Mouse (Mus musculus) cerebellum, postnatal 4 days (tissue): ENCODE data around the gene Alyref.
"Not testable (repeated sequence)": the region's sequence is repeated elsewhere in the genome, so short reads cannot be mapped to it uniquely, and the experiment has no call there.

ENCODE experiments used
- DNase-seq, 2 experiments: peaks; one replicate each; pipeline ENCODE4 v3.0.0; 2022; ENCODE audit warnings: low spot score in 2 of 2, mixed read lengths in 1 of 2

Gene Alyref

DNA sequence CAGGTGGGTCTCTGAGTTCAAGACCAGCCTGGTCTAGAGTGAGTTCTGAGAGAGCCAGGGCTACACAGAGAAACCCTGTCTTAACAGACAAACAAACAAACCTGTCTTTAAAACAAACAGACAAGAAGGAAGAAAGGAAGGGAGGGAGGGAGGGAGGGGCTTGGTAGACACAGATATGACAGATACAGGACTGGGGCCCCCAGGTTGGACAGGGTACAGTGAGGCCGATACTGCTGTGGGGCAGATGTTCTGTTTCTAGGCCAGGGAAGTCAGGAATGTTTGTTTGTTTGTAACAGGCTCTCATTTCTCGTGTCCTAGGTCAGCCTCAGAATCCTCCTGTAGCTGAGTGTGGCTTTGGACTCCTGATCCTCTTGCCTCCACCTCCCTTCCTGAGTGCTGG, 5.4 kb upstream of the Alyref start:
- DNase-seq: no peak

GRCm38 (mm10) chr11:120600716-120601115, 2.6 kb upstream of the Alyref start:
- DNase-seq: no peak

GRCm38 (mm10) chr11:120598990-120599549, 905 bp upstream of the Alyref start:
- DNase-seq: no peak

DNA sequence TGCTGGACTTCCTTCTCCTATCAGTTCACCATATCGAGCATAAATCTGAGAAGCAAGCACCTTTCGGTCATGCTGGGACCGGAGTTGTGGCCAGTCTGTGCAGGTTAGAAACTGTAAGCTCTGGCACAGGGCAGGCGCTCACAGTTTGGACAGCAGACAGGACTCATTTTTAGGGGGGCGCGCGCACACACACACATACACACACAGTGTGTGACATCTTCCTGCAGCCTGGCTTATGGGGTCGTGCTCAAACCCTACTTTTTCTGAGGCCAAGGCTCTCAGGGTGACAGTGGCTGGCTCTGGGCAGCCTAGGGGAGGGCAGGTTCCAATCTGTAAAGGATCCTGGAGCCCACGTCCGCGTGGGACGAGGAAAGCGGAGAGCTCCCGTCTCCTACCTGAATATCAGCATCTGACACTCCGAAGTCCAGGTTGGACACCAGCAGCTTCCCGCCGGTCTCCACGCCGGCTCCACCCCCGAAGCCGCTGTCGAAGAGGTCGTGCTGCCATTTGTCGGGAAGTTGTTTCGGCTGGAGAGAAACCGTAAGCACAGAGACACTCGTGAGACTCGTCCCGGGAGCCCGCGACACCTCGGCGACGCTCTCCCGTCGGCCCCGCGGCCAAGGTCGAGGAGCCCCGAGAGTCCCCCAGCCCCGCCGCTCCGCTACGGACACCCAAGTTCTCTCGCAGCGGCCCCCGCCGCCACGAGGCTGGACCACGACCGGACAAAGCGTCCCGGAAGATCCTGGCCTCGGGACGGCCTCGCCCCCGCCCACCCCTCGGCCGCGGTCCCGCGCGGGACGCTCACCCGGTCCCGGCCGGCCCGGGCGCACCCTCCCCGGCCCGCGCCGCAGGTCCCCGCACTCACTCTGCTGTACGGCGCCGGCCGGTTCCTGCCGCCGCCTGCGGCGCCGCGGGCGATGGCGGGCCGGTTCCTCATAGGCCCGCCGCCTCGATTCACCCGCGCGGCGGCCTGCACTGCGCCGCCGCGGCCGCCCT, 627 bp downstream of the Alyref start:
- DNase-seq: peak in 1 of 2 experiments; percentile 27

- no peak for DNase-seq
These were observed 9.6 kb downstream of the Alyref start for GRCm38 (mm10) chr11:120588531-120588930.

DNA sequence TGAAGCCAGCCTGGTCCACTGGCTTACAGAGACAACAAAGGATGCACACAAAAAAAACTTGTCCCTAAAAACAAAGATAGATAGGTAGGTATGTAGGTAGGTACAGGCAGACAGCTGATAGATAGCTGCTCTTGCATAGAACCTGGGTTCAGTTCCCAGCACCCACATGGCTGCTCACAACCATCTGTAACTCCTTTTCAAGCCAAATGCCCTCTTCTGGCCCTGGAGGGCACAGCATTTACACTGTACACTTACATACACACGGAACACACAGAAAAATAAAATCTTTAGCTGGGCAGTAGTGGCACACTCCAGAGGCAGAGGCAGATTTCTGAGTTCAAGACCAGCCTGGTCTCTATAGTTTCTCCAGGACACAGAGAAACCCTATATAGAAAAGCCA, 14.2 kb downstream of the Alyref start:
- DNase-seq: no peak

DNA sequence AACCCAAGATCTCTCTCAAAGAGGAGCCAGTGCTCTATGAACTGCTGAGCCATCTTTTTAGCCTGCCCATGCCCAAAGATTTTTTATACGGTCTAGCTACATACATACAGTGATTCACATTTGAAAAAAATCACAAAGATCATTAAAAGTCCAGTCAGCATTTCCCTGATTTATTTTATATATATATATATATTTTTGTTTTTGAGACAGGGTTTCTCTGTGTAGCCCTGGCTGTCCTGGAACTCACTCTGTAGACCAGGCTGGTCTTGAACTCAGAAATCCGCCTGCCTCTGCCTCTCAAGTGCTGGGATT, 15.2 kb downstream of the Alyref start:
- DNase-seq: not testable (repeated sequence)

DNA sequence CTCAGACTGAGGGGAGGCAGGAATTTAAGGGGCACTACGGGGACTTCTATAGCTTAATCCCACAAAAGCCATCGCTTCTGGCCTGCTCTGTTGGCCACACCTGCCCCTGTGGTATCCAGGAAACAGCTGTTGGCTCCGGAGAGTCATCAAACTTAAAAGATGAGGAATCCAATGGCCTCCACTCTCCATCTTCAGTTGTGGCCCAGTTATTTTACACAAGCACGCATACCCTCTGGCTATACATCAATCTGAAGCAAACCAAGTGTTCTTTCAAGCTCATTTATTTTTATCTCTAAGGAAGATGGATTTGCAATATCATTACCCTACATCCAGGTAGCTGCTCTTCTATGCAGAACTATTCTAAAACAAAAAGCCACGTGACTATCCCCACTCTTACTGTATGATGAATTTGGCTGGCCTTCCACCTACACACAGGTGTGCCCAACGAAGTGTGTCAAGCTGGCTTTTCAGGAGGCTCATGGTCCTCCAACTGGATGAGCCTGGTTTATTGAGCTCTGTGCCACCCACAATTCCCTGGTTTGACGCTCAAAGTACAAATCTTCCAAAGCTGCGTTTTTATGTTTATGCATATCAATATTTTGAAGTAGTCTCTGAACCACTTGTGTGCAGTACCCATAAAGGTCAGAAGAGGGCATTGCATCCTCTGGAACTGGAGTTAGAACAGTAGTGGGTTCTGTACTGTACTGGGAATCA, 15.7 kb downstream of the Alyref start:
- DNase-seq: no peak

GRCm38 (mm10) chr11:120581490-120582267, 16.5 kb downstream of the Alyref start, which contains the start of gene Arhgdia:
Arhgdia (minus strand) TSS chr11:120581624.
- peak; percentile 75 to 93 for DNase-seq

DNA sequence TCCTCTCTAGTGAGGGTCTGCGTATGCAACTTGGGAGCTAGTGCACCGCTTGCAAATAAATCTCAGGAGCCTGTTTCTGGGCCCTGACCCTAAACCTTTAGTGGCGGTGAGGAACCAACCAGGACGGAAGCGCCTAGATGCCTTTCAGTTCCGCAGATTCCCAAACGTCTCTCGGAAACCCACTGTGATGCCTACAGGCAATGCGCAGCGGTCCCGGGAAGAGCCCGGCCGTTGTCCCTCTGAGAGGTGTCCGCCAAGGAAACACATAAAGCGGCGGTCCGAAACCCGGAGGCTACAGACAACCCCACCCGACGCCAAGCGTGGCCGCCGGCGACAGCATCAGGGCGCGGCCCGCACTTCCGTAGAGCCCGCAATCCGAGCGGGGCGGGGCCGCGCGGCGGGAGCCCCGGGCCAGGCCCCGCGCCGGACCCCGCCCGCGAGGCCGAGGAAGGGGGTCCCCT, 17.3 kb downstream of the Alyref start:
- DNase-seq: peak in 1 of 2 experiments; percentile 33

- DNase-seq: no peak
These were observed 18.0 kb downstream of the Alyref start for GRCm38 (mm10) chr11:120580190-120580589.

- peak; percentile 68 to 80 for DNase-seq
These were observed 18.7 kb downstream of the Alyref start for GRCm38 (mm10) chr11:120579316-120580107.

GRCm38 (mm10) chr11:120578694-120579243, 19.4 kb downstream of the Alyref start:
- peak in 1 of 2 experiments; percentile 10 for DNase-seq

- DNase-seq: no peak
These were observed 20.0 kb downstream of the Alyref start for GRCm38 (mm10) chr11:120578024-120578693.

DNA sequence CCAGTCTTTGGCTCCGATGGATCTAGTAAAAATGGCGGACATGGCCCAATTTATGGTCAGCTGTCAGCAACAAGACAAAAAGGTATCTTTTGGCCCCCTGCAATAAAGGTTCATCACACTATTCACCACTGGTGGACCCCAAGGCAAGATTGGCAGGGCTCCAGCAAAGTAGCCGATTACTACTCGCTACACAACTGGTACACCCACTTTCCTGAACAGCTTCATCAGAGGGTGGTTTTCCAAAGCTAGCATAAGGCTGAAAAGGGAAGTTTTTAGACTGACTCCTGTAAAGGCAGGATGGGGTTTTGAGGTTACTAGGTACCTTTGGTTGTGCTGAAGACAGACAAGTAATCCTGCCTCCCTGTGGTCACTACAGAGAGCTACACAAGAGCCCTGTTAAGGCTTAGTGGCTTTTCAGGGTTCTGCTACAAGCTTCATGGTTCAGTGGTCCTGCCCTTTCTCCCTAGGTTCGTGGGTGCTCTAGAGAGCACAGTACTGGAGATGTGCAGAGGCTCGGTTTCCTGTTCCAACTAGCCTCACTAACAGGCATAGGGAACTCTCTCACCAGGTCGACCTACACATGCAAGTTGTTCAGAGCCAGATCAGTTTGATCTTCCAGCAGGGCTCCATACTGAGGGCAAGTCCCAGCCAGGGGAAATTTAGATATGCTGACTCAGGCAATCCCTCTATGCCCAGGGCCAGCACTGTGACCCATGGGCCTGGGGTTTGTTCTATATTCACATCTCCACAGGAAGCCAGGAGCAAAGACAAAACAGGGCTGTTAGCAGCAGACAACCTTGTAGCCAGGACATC, 20.7 kb downstream of the Alyref start:
- DNase-seq: peak in 1 of 2 experiments; percentile 32

- no peak for DNase-seq
These were observed 21.7 kb downstream of the Alyref start for GRCm38 (mm10) chr11:120576365-120576981.

- no peak for DNase-seq
These were observed 22.2 kb downstream of the Alyref start for GRCm38 (mm10) chr11:120575940-120576339.

DNA sequence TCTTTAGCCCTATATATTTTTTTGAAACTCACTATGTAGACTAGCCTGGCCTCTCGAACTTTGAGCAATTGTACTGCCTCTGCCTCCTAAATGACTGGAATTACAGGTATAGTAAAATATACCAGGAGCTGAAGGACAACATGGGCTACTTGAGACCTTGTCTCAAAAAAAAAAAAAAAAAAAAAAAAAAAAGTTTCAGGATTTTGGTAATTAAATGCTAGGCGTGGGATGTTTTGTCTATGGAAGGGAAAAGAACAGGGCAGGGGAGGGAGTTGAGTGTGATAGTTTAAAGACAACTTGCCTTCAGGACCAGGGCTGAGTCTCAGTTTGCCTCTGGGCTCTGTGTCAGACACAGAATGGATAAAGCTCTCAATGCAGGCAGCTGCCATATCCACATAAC, 23.1 kb downstream of the Alyref start:
- DNase-seq: no peak

GRCm38 (mm10) chr11:120574278-120574600, 23.9 kb downstream of the Alyref start:
- no peak for DNase-seq
